Mouse (Mus musculus): Measurements from ENCODE around the gene Arl1. TPM values are rescaled to one million over a fixed set of nuclear protein-coding genes. Genes with fewer than 3 reads are reported as not detected.
"Not testable (repeated sequence)": the region's sequence is repeated elsewhere in the genome, so short reads cannot be mapped to it uniquely, and the experiment has no call there.

Gene Arl1
- polyA plus RNA-seq, 1 experiment from 2014 or later: 131 TPM

DNA sequence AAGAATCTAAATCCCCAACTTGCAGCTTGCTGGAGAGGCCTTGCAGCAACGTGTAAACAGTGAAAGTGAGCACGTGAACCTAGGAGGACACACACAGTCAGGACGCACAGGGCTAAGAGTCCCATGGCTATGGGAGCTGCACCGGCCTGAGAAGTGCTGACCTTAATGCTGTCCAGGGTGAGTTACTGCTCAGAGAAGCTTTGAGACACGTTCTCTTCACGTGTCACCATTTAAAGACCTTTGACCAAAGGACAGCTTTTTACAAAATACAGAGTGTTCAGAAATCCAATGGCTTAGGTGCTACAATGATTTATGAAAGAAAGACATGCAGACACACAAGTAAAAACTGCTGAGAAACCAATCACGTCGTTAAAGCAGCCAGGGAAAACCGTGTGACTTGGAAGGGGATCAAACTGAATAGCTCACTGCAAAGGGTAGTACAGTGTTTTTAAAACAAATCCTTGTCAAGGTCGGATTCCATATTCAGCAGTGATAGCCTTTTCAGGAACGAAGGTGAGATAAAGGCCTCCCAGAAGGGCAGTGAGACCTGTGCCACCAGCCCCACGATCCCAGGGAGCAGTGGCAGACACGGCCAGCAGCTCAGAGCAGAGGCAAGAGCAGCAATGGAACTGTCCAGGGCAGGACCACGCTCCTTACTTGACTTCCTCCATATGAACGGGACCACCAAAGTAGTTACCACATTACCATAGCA, 34.9 kb downstream of the Arl1 start:
- Histone ChIP-seq H3K4me3 (no peak overlapping the region), H3K9ac (no peak overlapping the region), H3K9me3 (replicated peaks) (no peaks in the 10 kb centered on the region), H3K4me1 (replicated peaks) (no peaks in the 10 kb centered on the region), H3K27ac (no peak overlapping the region), H3K4me2 (no peak overlapping the region), H3K27me3 (no peaks in the 10 kb centered on the region), H3K36me3 (peaks cover 75% of the 10 kb centered on the region)
- no peak for ATAC-seq (replicated peaks; ENCODE audit: insufficient number of reproducible peaks, insufficient read depth, low FRiP score, low read depth)
- WGBS: 72% methylated on average over 15 of the region's 15 CpGs

DNA sequence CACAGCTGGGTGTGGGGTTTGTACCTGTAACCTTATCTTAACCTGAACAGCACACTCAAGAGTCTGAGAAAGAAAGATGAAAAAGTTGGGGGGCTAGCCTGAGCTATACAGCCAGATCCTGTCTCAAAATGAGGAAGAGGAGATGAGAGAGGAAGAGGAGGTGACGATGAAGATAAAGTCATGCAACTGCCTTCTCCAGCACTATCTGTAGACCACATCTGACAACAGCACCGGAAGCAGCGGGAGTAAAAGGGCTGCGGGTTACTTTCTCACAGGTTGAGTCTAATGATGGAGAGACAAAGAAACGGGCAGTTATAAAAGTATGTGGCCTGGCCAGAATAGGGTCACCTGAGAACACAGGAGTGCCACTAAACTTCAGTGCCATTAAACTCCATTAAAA, 38.3 kb downstream of the Arl1 start:
- H3K9me3 ChIP-seq (replicated peaks): no peaks in the 10 kb centered on the region
- no peak overlapping the region for H3K27ac ChIP-seq
- no peak overlapping the region for H3K4me3 ChIP-seq
- no peak overlapping the region for H3K4me2 ChIP-seq
- no peaks in the 10 kb centered on the region for H3K27me3 ChIP-seq
- ATAC-seq (replicated peaks; ENCODE audit: insufficient number of reproducible peaks, insufficient read depth, low FRiP score, low read depth): no peak
- WGBS: 86% methylated on average over 5 of the region's 5 CpGs
- peaks cover 68% of the 10 kb centered on the region for H3K36me3 ChIP-seq
- no peaks in the 10 kb centered on the region for H3K4me1 ChIP-seq (replicated peaks)
- H3K9ac ChIP-seq: no peak overlapping the region

DNA sequence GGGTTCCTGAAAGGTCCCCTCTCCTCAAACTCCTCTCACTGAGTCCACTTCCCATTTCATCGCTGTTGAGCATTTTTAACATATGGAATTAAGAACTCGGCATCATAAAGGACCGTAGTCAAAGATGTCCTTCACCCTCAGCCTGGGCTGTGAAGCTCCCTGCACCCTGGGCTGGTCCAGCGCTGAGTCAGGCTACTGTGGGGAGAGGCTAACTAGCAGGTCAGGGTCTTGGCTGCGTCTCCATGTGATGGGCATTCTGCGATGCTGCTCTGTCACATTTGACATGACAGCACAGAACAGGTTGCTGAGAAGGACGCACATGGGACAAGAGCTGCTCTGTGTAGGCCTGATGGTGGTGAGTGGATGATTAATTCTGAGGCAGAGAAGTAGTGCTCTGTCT, 39.0 kb downstream of the Arl1 start:
- WGBS: 89% methylated on average over 7 of the region's 7 CpGs
- H3K4me2 ChIP-seq: no peak overlapping the region
- no peak for ATAC-seq (replicated peaks; ENCODE audit: insufficient number of reproducible peaks, insufficient read depth, low FRiP score, low read depth)
- no peaks in the 10 kb centered on the region for H3K9me3 ChIP-seq (replicated peaks)
- no peaks in the 10 kb centered on the region for H3K4me1 ChIP-seq (replicated peaks)
- no peaks in the 10 kb centered on the region for H3K27me3 ChIP-seq
- H3K9ac ChIP-seq: no peak overlapping the region
- H3K36me3 ChIP-seq: peaks cover 61% of the 10 kb centered on the region
- H3K27ac ChIP-seq: no peak overlapping the region
- H3K4me3 ChIP-seq: no peak overlapping the region

DNA sequence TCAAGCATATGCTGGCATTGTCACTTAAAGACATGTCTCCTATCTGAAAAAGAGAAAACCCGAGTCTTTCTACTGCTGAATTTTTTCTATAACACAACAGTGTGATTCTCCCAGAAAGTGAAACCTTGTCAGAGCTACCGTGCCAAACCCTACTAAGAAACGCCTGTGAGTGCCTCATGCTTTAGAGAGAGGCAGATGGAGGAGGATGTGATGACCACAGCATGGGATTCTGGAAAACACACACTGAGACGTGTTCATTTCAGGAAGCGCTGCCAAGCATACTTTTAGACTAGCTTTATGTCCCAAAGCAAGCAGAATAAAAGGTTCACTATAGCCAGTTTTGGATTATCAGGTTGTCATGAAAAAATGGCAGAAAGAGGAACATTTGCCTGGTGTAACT, 42.3 kb downstream of the Arl1 start:
- not testable (repeated sequence) for ATAC-seq (replicated peaks; ENCODE audit: insufficient number of reproducible peaks, insufficient read depth, low FRiP score, low read depth); H3K4me2 ChIP-seq; H3K27me3 ChIP-seq; H3K9me3 ChIP-seq (replicated peaks); H3K4me1 ChIP-seq (replicated peaks); H3K4me3 ChIP-seq; H3K9ac ChIP-seq; H3K27ac ChIP-seq
- H3K36me3 ChIP-seq: peaks cover 50% of the 10 kb centered on the region
- 82% methylated on average over 5 of the region's 5 CpGs for WGBS

DNA sequence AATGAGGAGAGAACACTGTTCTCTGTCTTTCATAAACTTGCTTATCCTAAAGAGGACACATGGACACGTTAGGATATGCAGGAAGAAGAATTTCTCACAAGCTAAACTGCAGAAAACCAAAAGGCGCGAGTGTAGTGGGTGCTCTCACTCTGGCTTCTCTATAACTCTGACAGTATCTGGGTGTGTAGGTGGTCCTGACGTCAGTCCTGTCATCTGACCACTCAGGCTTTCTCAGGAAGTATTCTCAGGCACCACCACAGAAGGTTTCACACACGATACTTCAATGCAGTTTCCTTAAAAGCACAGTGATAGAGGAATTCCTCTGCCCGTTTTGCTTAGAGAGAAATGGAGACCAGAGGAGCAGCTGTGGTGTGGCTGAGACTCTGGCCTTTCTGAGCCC, 45.5 kb downstream of the Arl1 start:
- Histone ChIP-seq H3K27ac (no peak overlapping the region), H3K9me3 (replicated peaks) (no peaks in the 10 kb centered on the region), H3K27me3 (no peaks in the 10 kb centered on the region), H3K4me2 (no peak overlapping the region), H3K4me3 (no peak overlapping the region), H3K4me1 (replicated peaks) (no peaks in the 10 kb centered on the region), H3K9ac (no peak overlapping the region), H3K36me3 (peaks cover 34% of the 10 kb centered on the region; the same call in 1 of the 2 replicates)
- WGBS: 79% methylated on average over 6 of the region's 6 CpGs
- ATAC-seq (replicated peaks; ENCODE audit: insufficient number of reproducible peaks, insufficient read depth, low FRiP score, low read depth): no peak

DNA sequence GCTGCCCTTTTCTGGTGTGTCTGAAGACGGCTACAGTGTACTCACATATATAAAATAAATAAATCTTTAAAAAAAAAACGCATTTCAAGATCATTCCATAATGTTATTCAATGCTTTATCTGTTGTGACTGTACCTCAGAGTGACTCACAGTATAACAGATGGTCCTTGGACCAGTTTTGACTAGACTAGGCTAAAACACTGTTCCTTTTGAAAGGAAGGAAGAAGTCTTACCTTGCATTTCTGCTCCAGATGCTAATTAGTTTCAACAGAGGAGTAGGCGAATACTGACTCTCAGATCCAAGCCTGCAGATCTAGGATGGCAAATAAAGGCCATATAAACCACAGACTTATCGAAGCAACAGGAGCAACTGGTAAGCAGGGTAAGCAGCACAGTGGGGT, 50.1 kb downstream of the Arl1 start:
- Histone ChIP-seq H3K4me3 (no peak overlapping the region), H3K27ac (no peak overlapping the region), H3K9ac (no peak overlapping the region), H3K4me1 (replicated peaks) (no peaks in the 10 kb centered on the region), H3K9me3 (replicated peaks) (no peaks in the 10 kb centered on the region), H3K4me2 (no peak overlapping the region), H3K36me3 (peaks cover 38% of the 10 kb centered on the region; the same call in 1 of the 2 replicates), H3K27me3 (no peaks in the 10 kb centered on the region)
- no peak for ATAC-seq (replicated peaks; ENCODE audit: insufficient number of reproducible peaks, insufficient read depth, low FRiP score, low read depth)
- WGBS: 84% methylated on average over 4 of the region's 4 CpGs

DNA sequence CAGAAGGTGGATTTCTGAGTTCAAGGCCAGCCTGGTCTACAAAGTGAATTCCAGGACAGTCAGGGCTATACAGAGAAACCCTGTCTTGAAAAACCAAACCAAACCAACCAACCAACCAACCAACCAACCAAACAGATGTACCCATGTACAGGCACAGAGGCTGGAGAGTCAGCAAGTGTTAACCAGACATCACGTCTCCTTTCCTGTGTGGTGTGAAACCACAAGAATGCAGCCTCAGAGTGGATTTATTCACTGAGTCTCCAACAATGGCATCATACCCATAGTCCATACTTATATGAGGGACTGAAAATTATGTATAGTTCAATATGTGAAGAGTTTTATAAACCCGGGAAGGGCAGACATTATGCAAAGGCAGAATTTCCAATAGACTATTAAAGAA, 52.5 kb downstream of the Arl1 start:
- not testable (repeated sequence) for H3K27me3 ChIP-seq; H3K4me2 ChIP-seq; H3K27ac ChIP-seq; ATAC-seq (replicated peaks; ENCODE audit: insufficient number of reproducible peaks, insufficient read depth, low FRiP score, low read depth); H3K4me1 ChIP-seq (replicated peaks); H3K4me3 ChIP-seq; H3K9ac ChIP-seq; H3K9me3 ChIP-seq (replicated peaks)
- peaks cover 39% of the 10 kb centered on the region; the same call in 1 of the 2 replicates for H3K36me3 ChIP-seq
- 86% methylated on average over 2 of the region's 2 CpGs for WGBS

DNA sequence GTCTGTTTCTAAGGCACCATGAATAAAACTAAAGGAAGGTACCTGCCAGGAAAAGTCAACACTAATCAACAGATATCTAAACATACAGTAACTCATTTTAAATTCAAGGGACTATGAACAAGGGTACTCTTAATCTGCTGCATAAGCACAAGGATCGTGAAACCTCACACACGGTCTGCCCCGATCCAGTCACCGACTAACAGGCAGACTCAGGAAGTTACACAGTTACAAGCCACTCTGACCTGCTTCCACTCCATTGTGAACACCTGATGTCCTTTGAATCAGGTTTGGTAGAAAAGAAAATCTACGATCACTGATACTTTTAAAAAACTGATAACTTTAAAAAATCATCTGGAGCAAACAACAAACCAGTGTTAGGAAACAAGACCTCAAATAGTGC, 53.3 kb downstream of the Arl1 start:
- no peak for ATAC-seq (replicated peaks; ENCODE audit: insufficient number of reproducible peaks, insufficient read depth, low FRiP score, low read depth)
- peaks cover 34% of the 10 kb centered on the region; the same call in 1 of the 2 replicates for H3K36me3 ChIP-seq
- no peaks in the 10 kb centered on the region for H3K9me3 ChIP-seq (replicated peaks)
- H3K4me1 ChIP-seq (replicated peaks): no peaks in the 10 kb centered on the region
- no peak overlapping the region for H3K4me3 ChIP-seq
- no peak overlapping the region for H3K4me2 ChIP-seq
- no peak overlapping the region for H3K9ac ChIP-seq
- H3K27me3 ChIP-seq: no peaks in the 10 kb centered on the region
- H3K27ac ChIP-seq: no peak overlapping the region
- WGBS: 91% methylated on average over 5 of the region's 5 CpGs

DNA sequence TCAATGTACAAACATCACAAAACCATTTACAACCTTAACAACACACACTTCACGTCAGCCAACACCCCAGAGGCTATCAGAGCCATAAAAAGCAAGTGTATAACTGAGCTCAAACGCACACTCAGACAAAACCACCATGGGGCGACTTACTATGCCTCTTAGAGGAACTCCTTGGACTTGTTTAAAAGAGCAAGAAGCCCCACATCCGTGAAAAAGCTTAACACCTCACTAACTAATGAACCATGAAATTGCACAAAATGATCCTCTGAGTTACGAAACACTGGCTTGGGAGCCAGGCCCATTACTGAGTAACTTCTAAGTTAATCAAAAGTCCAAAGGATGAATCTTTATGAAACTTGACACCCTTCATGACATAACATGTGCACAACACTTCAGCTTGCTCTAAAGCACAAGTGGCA, 53.9 kb downstream of the Arl1 start:
- H3K9me3 ChIP-seq (replicated peaks): no peaks in the 10 kb centered on the region
- peaks cover 30% of the 10 kb centered on the region; the same call in 1 of the 2 replicates for H3K36me3 ChIP-seq
- no peaks in the 10 kb centered on the region for H3K4me1 ChIP-seq (replicated peaks)
- no peak overlapping the region for H3K4me3 ChIP-seq
- H3K9ac ChIP-seq: no peak overlapping the region
- H3K27me3 ChIP-seq: no peaks in the 10 kb centered on the region
- 83% methylated on average over 5 of the region's 5 CpGs for WGBS
- no peak overlapping the region for H3K4me2 ChIP-seq
- no peak overlapping the region for H3K27ac ChIP-seq
- no peak for ATAC-seq (replicated peaks; ENCODE audit: insufficient number of reproducible peaks, insufficient read depth, low FRiP score, low read depth)

DNA sequence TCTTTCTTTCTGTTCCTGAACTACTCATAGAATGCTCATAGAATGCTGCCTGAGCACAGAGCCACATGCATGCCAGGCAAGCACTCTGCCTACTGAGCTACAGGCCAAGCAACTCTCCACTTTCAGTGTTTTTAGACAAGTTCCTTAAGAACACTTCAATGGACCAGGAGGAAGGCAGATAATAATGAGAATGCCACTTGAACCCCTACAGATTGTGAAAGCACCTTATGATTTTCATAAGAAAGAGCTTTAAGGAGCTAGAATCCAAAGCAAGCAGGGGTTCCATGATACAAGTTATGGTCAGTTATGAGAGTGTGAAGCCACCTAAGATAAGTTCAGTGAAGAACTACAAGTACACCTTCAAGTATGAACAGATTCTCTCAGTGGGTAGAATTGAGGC, 63.0 kb downstream of the Arl1 start:
- Histone ChIP-seq H3K36me3 (peaks cover 45% of the 10 kb centered on the region), H3K9me3 (replicated peaks) (no peaks in the 10 kb centered on the region), H3K27me3 (no peaks in the 10 kb centered on the region), H3K4me1 (replicated peaks) (no peaks in the 10 kb centered on the region), H3K4me2 (no peak overlapping the region), H3K27ac (no peak overlapping the region), H3K4me3 (no peak overlapping the region), H3K9ac (no peak overlapping the region)
- no peak for ATAC-seq (replicated peaks; ENCODE audit: insufficient number of reproducible peaks, insufficient read depth, low FRiP score, low read depth)

Measured in heart, embryonic 15.5 days (tissue).